Mouse (Mus musculus) gastrocnemius, adult 18-20 months (tissue): Measurements from ENCODE around the gene Zfp605. TPM values are rescaled to one million over a fixed set of nuclear protein-coding genes. Genes with fewer than 3 reads are reported as not detected.
A peak's percentile ranks its signal among the peaks of the same experiment; 100 is the strongest.
"Not testable (repeated sequence)": the region's sequence is repeated elsewhere in the genome, so short reads cannot be mapped to it uniquely, and the experiment has no call there.

Experiments
- DNase-seq: peaks from one replicate; pipeline ENCODE4 v3.0.0; 2021; ENCODE audit warnings: low spot score
- total RNA-seq, 2 experiments: library from RNA; stranded (reverse); gene quantifications; 2 replicates each; pipeline ENCODE4 v1.2.3; 2021

The Zfp605 gene
- total RNA-seq, 2 experiments from 2014 or later: 4.0 to 4.5 TPM

DNA sequence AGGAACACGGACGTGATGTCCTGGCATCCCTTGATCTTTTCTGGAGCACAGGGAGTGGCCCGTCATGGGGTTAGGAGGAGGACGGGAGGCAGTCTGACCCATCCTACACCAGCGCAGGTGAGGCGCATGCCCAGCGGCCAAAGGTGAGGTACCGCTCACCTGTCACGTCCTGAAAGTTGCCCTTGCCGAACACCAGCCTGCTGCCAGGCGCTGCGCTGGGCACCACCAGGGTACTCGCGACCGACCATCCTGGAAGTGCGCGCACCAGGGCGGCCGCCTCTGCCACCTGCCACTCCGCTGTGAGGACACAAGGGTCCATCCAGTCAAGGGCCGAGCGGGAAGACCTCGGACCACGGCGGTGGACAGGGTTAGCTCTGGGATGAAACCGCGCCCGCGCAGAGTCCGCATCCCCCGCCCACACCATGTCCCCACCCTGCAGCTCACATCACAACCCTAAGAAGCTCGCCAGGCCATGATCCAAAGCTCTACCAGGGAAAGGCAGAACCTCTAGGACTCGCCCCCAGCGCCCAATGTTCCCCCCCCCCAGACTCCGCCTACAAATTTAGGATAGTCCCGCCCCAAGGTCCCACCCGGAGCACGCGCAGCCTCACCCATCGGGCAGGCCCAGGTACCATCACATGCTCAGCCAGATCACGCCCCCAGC lies 2.9 kb upstream of the Zfp605 start:
- DNase-seq: no peak

DNA sequence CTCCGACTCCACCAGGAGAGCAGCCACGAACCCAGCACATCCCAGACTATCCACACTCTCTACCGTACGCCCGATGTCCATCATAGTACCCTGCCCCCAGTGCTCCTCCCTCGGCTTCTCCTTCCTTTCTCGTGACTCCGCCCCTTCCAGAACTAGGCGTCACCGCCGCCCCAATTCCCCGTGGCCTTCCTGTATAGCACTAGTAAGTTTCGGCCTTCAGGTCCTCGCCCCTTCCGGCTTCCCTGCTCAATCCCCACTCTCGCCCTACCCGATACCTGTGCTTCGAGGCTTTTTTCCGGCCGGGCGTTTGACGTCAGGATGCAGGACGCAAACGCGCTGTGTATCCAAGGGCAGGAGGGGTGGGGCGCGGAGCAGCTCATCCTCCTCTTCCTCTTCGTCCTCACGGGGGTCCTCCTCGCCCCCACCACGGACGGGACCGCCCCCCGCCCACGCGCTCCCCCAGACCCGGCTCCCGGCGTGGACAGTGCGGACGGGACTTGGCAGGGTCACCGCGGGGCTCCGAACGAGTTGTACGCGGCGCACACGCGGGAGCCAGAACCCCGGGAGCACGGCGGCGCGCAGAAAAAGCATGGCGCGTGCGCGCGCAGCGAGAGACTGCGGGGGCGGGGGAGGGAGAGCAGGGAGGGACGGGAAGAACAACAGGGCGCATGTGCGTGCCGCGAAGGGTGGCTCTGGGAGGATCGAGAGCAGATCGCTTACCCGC lies 2.1 kb upstream of the Zfp605 start, which contains the start of gene Gtpbp6:
Gtpbp6 (minus strand) TSS at position 617 of the 724 bp plus-strand sequence.
- DNase-seq: peak; percentile 96

DNA sequence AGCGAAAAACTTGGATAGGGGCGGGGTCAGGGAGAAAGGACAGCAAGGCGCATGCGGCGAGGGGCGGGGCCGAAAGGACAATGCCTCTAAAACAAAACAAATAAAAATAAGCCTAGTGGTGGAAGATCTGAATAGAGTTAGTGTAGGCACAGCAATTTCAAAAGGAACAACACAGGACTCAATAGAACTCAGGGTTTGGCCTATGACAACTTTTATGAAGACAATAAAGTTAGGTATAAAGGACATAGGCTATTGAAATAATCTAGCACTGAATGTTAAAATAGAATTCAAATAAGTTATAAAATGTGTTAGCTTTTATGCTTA lies 1.6 kb upstream of the Zfp605 start:
- DNase-seq: no peak

DNA sequence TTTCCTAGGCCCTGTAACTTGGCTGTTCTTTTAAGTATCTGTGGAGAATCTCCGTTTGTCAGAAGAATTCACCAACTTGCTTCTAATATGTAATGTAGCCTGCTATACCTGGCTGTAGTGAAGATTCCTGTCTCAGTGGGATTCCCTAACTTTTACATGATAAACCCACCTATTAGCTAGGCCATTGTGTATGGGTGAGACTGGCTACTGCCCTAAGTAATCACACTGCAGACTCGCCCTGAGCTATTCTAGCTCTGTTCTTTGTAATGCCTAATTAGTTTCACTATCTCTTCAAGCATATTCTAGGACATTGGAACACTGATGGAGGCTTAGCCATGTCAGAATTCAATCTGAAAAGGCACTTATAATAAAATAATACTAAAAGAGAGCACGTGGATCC lies 12.5 kb downstream of the Zfp605 start:
- DNase-seq: not testable (repeated sequence)

DNA sequence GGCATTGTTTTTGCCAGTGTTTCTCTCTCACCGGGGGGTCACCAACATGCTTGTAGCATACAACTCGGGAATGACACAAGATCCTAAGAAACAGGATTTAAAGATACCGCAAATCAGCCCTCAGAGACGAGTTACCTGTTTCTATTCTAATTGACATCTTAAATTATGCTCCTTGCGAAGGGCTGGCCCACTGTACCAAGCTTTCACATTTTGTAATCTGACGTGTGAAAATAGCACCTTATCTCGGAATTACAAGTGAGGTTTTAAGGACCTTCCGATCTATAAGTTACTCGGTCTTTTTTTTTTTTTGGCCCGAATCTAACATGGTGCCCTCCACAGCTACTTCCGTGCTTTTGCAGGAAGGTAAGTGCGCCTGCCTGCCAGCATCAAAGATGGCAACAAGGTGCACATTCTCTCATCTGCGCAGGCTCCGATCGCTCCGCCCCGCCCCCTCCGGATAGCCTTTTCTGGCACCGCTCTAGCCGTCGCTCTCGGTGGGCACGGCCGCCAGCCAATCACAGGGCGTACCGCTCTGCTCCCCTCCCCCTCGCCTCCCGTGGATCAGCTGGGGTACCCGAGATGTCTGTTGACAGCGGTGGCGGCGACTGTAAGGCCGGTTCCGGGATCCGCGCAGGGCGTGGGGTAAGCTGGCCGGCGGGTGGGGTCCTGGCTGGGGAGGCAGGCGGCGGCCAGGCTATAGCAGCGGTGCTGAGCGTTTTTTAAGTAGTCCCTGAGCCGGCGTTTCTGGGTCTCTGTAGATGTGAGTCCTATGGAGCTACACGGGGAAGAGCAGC lies 25.6 kb downstream of the Zfp605 start, which contains the start of gene Chfr:
Chfr (plus strand) TSS at position 550 of the 794 bp plus-strand sequence.
- peak; percentile 98 for DNase-seq

DNA sequence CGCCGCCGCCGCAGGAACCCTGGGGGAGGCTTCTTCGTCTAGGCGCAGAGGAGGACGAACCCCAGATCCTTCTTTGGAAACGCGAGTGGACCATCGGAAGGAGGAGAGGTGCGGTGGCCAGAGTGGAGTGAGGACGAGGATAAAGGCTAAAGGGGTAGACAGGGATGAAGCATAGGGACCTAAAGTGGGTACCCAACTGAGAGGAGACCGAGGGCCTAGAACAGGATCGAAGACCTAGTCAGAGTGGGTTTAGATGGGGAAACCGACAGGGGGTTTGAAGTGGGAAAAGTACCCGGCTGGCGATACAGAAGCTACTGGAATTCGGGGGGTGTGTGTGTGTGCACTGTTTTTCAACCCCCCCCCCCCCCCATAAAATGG lies 26.2 kb downstream of the Zfp605 start:
- DNase-seq: no peak

DNA sequence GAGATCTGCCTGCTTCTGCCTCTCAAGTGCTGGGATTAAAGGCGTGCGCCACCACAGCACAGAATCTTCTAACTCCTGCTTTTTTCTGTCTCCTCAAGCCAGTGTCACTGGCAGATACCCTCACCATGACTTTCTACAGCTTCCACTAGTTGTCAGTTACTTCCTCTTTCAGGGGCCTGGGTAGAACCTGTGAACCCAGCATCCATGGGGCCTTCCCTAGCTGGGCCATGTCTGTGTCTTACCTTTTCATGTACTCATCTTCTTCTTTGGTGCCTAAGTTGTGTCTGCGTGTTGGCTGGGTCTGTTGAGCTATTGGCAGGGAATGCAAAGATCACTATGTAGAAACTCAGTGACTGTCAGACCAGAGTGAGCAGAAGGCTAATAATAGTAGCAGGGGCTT lies 27.9 kb downstream of the Zfp605 start:
- DNase-seq: no peak

DNA sequence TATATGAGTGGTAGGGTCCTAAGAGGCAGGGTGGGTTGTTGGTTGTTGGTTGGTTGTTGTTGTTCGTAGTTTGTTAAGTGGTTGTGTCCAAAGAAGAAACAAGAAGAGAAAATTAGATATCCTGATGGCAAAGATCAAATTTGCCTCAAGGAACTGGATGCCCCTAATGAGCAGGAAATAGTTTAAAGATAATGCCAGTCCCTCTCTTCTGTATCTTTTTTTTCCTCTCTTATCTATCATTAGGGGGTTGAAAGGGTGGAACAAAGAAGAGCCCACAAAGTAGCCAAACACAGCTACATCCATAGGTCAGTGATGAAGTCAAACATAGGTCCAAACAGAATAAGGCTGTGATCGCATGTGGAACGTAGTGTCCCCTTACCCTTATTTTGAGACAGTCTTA lies 29.4 kb downstream of the Zfp605 start:
- DNase-seq: no peak

DNA sequence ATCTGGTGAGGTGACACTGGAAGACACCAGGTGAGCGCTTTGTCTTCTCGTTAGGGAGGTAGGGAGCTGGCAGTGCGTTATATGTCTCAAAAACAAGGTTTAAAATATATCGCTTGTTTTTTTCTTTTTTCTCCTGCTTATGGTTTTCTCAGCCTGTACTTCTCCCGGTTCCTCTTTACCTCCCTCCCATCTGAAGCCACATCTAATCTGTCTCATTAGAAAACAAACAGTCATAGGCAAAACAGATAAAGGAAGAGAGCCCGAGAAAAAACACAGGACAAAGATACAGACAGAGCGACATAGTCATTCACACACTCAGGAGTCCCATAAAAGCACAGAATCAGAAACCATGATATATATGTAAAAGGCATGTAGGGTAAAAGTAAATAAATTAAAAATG lies 30.5 kb downstream of the Zfp605 start:
- no peak for DNase-seq

DNA sequence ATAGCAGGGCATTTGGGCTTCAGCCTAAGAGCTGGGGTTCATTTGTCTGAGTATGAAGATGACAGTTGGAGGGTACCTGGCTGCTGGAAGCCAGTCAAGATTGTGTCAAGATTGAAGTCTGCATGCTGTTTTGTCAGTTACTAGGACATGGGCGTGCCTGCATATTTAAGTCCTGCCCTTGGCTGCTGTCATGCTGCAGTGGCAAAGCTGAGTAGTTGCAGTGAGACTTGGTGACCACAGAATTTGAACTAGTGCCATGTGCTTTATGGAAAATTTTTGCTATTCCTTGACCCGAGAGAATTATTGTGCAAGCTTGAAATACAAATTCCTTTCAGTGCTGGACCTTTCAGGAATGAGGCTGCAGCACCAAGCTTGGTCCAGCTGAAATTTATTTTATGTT lies 32.4 kb downstream of the Zfp605 start:
- DNase-seq: peak; percentile 30

DNA sequence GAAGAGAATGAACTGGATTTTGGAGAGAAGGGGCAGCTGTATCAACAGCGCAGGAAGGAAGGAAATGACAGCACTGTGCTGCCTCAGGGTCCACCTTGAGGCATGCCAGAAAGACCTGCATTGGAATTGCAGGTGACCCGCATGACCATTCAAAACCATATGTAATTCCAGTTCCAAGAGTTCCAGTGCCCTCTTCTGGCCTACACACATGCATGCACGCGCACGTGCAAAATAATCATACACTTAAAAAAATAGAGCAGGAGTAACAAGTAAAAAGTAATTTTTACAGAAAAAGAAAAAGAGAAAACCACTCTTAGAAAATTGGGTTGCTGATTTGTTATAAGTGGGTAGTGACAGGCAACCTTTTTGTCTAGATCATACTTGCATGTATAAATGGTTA lies 33.1 kb downstream of the Zfp605 start:
- no peak for DNase-seq

DNA sequence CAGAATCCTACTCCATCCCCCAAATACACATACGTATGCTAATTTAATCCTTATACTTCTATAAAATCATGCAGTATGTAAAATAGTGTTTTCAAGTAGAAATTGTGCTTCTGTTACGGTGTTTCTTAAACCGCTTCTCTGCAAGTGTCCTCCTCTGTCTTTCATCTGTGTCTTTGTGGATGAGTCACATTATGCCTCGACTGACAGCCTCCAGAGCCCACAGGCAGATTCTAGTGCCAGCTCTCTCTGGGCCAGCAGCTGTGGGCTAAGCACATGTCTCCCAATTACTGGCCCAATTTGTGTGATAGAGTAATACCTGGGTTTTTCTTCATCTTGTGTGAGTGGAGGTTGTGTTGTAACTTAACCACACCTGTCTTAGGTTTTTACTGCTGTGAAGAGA lies 59.5 kb downstream of the Zfp605 start:
- DNase-seq: no peak

DNA sequence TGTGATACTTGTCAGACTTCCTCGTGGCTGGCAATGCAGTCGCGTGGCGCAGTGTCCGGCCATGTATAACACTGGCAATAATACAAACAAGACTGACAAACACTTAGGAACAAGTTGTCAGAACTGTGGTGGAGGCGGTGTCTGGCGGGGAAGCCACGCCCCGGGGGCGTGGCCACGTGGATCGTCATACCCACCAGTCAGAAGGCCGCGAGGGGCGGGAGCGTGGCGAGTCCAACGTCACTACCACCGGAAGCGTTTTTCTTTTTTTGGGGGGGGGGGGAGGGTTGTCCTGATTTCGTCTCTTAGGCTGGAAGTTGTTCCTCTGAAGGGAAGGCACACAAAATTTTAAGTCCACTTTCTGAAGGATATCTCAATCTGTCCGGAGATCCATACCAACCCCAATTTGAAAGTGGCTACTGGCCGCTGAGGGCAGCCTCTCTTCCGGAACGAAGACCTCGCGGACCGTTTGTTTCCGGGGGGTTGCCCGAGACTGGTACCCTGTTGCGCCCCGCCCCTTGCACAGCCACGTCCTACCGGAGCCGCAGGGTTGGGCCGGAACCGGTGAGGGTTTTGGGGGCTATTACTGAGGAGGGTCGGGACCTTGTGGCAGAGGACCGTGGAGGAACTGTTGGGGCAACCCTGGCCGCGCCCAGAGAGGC lies 66.6 kb downstream of the Zfp605 start, which contains the start of gene Golga3:
Golga3 (plus strand) TSS at position 340 of the 659 bp plus-strand sequence.
- peak; percentile 93 for DNase-seq

DNA sequence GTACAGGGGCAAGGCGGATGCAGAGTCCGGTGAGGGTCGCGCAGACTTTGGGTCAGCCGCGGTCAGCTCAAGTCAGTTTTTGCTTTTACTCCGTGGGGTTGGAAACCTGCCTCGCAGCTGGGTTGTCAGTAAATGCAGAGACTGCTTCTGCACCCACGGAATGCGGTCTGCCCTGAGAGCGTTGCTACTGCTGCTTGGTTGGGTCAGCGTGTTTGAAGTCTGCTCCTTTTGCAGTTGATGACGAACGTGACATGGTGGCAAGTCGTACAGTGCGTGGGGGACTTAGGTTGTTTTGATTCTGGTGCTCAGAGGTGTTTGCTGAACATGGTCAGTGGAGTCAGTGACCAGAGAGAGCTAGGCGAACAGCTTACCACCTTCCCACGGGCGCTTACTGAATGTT lies 67.1 kb downstream of the Zfp605 start:
- no peak for DNase-seq

DNA sequence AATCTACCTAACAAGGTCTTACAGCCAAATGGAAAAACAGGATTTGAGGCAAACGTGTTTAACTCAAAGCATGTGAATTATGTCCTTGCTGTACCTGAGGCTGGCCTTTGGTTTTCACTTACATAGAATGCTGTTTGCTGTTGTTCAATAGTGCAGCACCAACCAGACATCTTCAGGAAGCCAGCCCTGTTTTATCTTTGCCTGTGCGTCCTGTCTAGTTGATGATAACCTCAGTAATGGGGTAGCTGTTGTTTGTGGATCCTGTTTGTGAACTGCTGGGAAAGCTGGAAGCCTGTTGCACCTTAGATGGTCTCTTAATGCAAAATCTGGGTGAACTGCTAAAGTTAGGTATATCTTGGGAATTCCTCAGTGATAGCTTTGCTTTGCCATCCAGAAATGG lies 68.7 kb downstream of the Zfp605 start:
- DNase-seq: no peak

Other genes starting within 250 kb of the Zfp605 start
- gene Gm15446, start 186.7 kb upstream of the Zfp605 start, total RNA-seq: 1 to 10 TPM; 4.4 to 6.1 TPM
- 1 to 10 TPM; 7.3 to 9.8 TPM for gene Zfp932, start 113.6 kb upstream of the Zfp605 start, total RNA-seq
- 1 to 10 TPM in 1 of 2 experiments, under 1 TPM in 1; 0.94 to 1.8 TPM for gene Gm17655, start 37.6 kb upstream of the Zfp605 start, total RNA-seq
- under 1 TPM; 0.24 to 0.39 TPM for gene Gm35315, start 15.7 kb upstream of the Zfp605 start, total RNA-seq
- gene Plcxd1, start 10.1 kb upstream of the Zfp605 start, total RNA-seq: not detected
- gene Gtpbp6, start 1.9 kb upstream of the Zfp605 start, total RNA-seq: 10 to 100 TPM; 12.6 to 16.8 TPM
- gene Chfr, start 25.8 kb downstream of the Zfp605 start, total RNA-seq: 10 to 100 TPM; 10.5 TPM
- gene Golga3, start 66.6 kb downstream of the Zfp605 start, total RNA-seq: 10 to 100 TPM; 39.6 to 46.1 TPM
- 10 to 100 TPM; 29.7 to 30.3 TPM for gene Ankle2, start 120.9 kb downstream of the Zfp605 start, total RNA-seq
- 10 to 100 TPM; 28.2 to 30.2 TPM for gene Pgam5, start 159.8 kb downstream of the Zfp605 start, total RNA-seq
- 10 to 100 TPM; 50.2 to 53.2 TPM for gene Pxmp2, start 176.1 kb downstream of the Zfp605 start, total RNA-seq
- gene Pole, start 176.2 kb downstream of the Zfp605 start, total RNA-seq: 1 to 10 TPM; 1.4 to 1.6 TPM
- gene P2rx2, start 233.1 kb downstream of the Zfp605 start, total RNA-seq: not detected
- gene Lrcol1, start 234.6 kb downstream of the Zfp605 start, total RNA-seq: not detected